Mouse (Mus musculus): Measurements from ENCODE around the gene Dock2.

The Dock2 gene

GRCm38 (mm10) chr11:34769946-34770345 lies 13.7 kb downstream of the Dock2 start:
- peak; percentile 39 for DNase-seq (ENCODE audit: low read depth)

- peak; percentile 51 for DNase-seq (ENCODE audit: low read depth)
These were observed 14.3 kb downstream of the Dock2 start for GRCm38 (mm10) chr11:34769396-34769795.

- DNase-seq (ENCODE audit: low read depth), result peak; percentile 25
These were observed 19.8 kb downstream of the Dock2 start for GRCm38 (mm10) chr11:34763739-34764361.

- peak; percentile 34 for DNase-seq (ENCODE audit: low read depth)
These were observed 21.0 kb downstream of the Dock2 start for GRCm38 (mm10) chr11:34762570-34763127.

- DNase-seq (ENCODE audit: low read depth), result peak; percentile 46
These were observed 21.6 kb downstream of the Dock2 start for GRCm38 (mm10) chr11:34762125-34762524.

GRCm38 (mm10) chr11:34759582-34759981 lies 24.1 kb downstream of the Dock2 start:
- DNase-seq (ENCODE audit: low read depth), result no peak

- DNase-seq (ENCODE audit: low read depth), result no peak
These were observed 42.6 kb downstream of the Dock2 start for GRCm38 (mm10) chr11:34741081-34741480.

- DNase-seq (ENCODE audit: low read depth), result peak; percentile 47
These were observed 43.9 kb downstream of the Dock2 start for GRCm38 (mm10) chr11:34739816-34740215.

- peak; percentile 37 for DNase-seq (ENCODE audit: low read depth)
These were observed 44.7 kb downstream of the Dock2 start for GRCm38 (mm10) chr11:34738945-34739344.

- peak; percentile 37 for DNase-seq (ENCODE audit: low read depth)
These were observed 46.5 kb downstream of the Dock2 start for GRCm38 (mm10) chr11:34737193-34737592.

- DNase-seq (ENCODE audit: low read depth), result no peak
These were observed 49.7 kb downstream of the Dock2 start for GRCm38 (mm10) chr11:34734033-34734432.

GRCm38 (mm10) chr11:34727467-34727866 lies 56.2 kb downstream of the Dock2 start:
- no peak for DNase-seq (ENCODE audit: low read depth)

- DNase-seq (ENCODE audit: low read depth), result no peak
These were observed 56.9 kb downstream of the Dock2 start for GRCm38 (mm10) chr11:34726699-34727347.

- no peak for DNase-seq (ENCODE audit: low read depth)
These were observed 70.3 kb downstream of the Dock2 start for GRCm38 (mm10) chr11:34713360-34713759.

- DNase-seq (ENCODE audit: low read depth), result no peak
These were observed 75.4 kb downstream of the Dock2 start for GRCm38 (mm10) chr11:34708278-34708677.

GRCm38 (mm10) chr11:34707360-34707759 lies 76.3 kb downstream of the Dock2 start:
- DNase-seq (ENCODE audit: low read depth), result no peak

- no peak for DNase-seq (ENCODE audit: low read depth)
These were observed 78.6 kb downstream of the Dock2 start for GRCm38 (mm10) chr11:34705108-34705446.

GRCm38 (mm10) chr11:34704384-34705107 lies 79.1 kb downstream of the Dock2 start:
- DNase-seq (ENCODE audit: low read depth), result no peak

- no peak for DNase-seq (ENCODE audit: low read depth)
These were observed 79.8 kb downstream of the Dock2 start for GRCm38 (mm10) chr11:34703851-34704250.

GRCm38 (mm10) chr11:34681790-34682189 lies 101.9 kb downstream of the Dock2 start:
- DNase-seq (ENCODE audit: low read depth), result peak; percentile 75

- DNase-seq (ENCODE audit: low read depth), result peak; percentile 63
These were observed 239.1 kb downstream of the Dock2 start for GRCm38 (mm10) chr11:34544631-34545030.

- no peak for DNase-seq (ENCODE audit: low read depth)
These were observed 251.6 kb downstream of the Dock2 start for GRCm38 (mm10) chr11:34532131-34532530.

- DNase-seq (ENCODE audit: low read depth), result no peak
These were observed 252.7 kb downstream of the Dock2 start for GRCm38 (mm10) chr11:34530971-34531370.
